Mouse (Mus musculus) heart, embryonic 14.5 days (tissue): ENCODE measurements at regions not wholly inside any gene's neighbourhood (a gene's known extent, or its start where the extent isn't known, plus 50 kb on each side); places are given as distances from the start of the nearest gene placed in this dataset.

Experiments used
- ATAC-seq: fragments of 200-750 bp; cut with Nextera tagmentation; 2 replicates; pipeline ENCODE4 v1.8.0; 2017; ENCODE audit warnings: low read depth, moderate TSS enrichment; ENCODE audit not compliant: insufficient number of reproducible peaks, insufficient read depth, low FRiP score
- H3K27ac ChIP-seq, 2 experiments: fragments of 200-500 bp in 1 of 2; fragments of 300-500 bp in 1 of 2; sonication (generic) in 1 of 2; replicated peaks in 1 of 2; 2 replicates each; pipeline ENCODE4 v1.5.1; 2012 to 2014; ENCODE audit warnings: low read depth in 2 of 2, low read length in 2 of 2, control low read depth in 1 of 2, mild to moderate bottlenecking in 1 of 2, mixed read lengths in 1 of 2; ENCODE audit not compliant: control insufficient read depth in 1 of 2, insufficient read depth in 1 of 2
- H3K27me3 ChIP-seq: fragments of 300-500 bp; sonication (generic); 2 replicates; pipeline ENCODE4 v1.6.1; 2014; ENCODE audit warnings: mild to moderate bottlenecking, low read length, control low read depth; ENCODE audit not compliant: control insufficient read depth, insufficient read depth
- H3K36me3 ChIP-seq: fragments of 300-500 bp; sonication (generic); 2 replicates; pipeline ENCODE4 v1.6.1; 2014; ENCODE audit warnings: mild to moderate bottlenecking, control low read depth, low read length, mixed read lengths; ENCODE audit not compliant: control insufficient read depth, insufficient read depth
- H3K4me1 ChIP-seq, 2 experiments: fragments of 200-500 bp in 1 of 2; fragments of 300-500 bp in 1 of 2; sonication (generic) in 1 of 2; 2 replicates each; pipeline ENCODE4 v1.6.1; 2012 to 2014; ENCODE audit warnings: low read length in 2 of 2, control low read depth in 1 of 2, mixed read lengths in 1 of 2; ENCODE audit not compliant: control insufficient read depth in 2 of 2, insufficient read depth in 2 of 2
- H3K4me2 ChIP-seq: fragments of 300-500 bp; sonication (generic); 2 replicates; pipeline ENCODE4 v1.6.1; 2014; ENCODE audit warnings: mild to moderate bottlenecking, low read length
- H3K4me3 ChIP-seq, 2 experiments: fragments of 200-500 bp in 1 of 2; fragments of 300-500 bp in 1 of 2; sonication (generic) in 1 of 2; 2 replicates each; pipeline ENCODE4 v1.5.1; 2012 to 2014; ENCODE audit warnings: low read length in 2 of 2, mild to moderate bottlenecking in 2 of 2, control low read depth in 1 of 2, low read depth in 1 of 2, moderate library complexity in 1 of 2; ENCODE audit not compliant: control insufficient read depth in 1 of 2, insufficient read depth in 1 of 2
- H3K9ac ChIP-seq: fragments of 300-500 bp; sonication (generic); 2 replicates; pipeline ENCODE4 v1.6.1; 2014; ENCODE audit warnings: mild to moderate bottlenecking, low read length
- H3K9me3 ChIP-seq: fragments of 300-500 bp; sonication (generic); 2 replicates; pipeline ENCODE4 v1.6.1; 2016; ENCODE audit warnings: low read length, control low read depth; ENCODE audit not compliant: control insufficient read depth
- WGBS: fragments of 180-500 bp; shearing (Covaris S2); extraction: QIAGEN DNeasy Blood & Tissue Kit; methylation state at CpG from one replicate; pipeline ENCODE4 v1.1.7; 2014; 5-methylcytosine and 5-hydroxymethylcytosine counted together

DNA sequence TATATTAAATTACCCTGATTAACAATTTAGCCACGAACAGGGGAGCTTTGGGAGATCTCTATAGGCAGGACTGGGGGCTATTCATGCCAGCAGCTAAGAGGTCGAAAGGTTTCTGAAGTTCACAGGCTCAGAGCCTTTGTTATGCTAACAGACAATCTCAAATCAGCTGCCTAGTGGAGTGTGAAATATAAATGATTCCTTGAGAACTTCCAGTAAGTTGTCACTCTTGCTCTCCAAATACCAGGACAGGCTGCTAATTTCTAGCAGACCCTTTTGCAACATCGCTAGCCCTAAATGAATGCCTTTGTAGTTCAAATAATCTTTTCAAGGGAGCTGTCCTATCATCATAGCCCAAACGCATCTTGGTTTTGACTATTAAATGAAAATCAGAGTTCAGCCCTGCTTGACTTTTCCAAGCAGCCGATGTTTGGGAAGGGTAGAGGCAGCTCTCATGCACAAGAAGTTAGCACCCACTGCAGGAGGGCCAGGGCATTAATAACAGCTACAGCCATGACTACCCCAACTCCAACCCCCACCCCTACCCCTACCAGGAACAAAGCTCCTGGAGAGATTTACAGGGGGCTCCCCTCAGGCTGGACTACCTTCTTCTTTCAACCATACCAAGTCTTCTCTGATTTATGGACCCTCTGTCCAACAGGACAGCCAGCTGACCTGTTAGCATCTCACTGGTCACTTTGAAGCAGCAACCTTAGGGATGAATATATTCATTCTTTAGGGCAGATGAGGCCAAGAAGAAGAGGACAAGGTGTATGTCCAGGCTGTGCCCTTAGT, 162.2 kb upstream of the Tmem161b start:
- Histone ChIP-seq H3K27ac (no peak overlapping the region), H3K9ac (no peak overlapping the region), H3K27me3 (no peaks in the 10 kb centered on the region), H3K36me3 (no peaks in the 10 kb centered on the region), H3K4me2 (no peak overlapping the region), H3K4me3 (no peak overlapping the region), H3K9me3 (no peaks in the 10 kb centered on the region), H3K4me1 (no peaks in the 10 kb centered on the region)
- WGBS = 31% methylated on average over 5 of the region's 5 CpGs
- ATAC-seq = no peak

DNA sequence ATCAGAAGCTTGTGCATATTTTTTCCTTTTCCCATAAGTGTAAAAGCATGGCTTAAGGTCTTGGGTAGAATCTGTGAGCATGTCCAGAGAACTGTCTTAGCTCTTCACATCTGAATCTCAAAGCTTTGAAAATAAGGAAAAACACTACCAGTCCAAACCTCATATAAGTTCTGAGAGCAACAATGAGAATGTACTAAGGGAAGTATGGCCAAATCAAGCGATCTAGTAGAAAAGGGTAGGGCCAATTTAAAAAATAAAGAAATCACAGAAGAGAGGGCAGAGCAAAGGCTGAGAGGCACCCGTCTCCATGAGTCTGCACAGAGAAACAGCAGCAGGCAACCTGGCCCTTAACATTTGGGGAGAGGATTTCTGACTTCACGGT, 161.7 kb upstream of the Tmem161b start:
- H3K9ac ChIP-seq = no peak overlapping the region
- H3K4me1 ChIP-seq = no peaks in the 10 kb centered on the region
- H3K4me2 ChIP-seq = no peak overlapping the region
- 74% methylated on average over 3 of the region's 3 CpGs for WGBS
- H3K4me3 ChIP-seq = no peak overlapping the region
- H3K36me3 ChIP-seq = no peaks in the 10 kb centered on the region
- ATAC-seq = no peak
- H3K27me3 ChIP-seq = no peaks in the 10 kb centered on the region
- H3K27ac ChIP-seq = no peak overlapping the region
- no peaks in the 10 kb centered on the region for H3K9me3 ChIP-seq

DNA sequence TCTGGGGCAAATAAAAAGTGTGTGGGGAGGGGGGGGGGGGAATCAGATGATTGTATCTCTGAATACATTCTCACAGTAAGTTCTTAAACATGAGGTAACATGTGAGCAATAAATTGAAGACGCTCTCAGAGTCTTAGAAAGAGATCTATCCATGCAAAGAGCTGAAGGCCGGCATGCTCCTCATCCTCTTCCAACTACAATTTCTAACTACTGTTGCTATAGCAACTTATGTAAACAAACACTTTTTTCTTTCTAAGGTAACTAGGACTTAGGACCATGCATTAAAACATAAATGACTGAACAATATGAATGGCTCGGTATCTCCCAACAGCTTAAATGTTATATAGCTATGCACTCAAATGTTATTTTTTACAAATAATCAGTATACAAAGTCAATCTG, 161.2 kb upstream of the Tmem161b start:
- Histone ChIP-seq H3K4me2 (no peak overlapping the region), H3K27me3 (no peaks in the 10 kb centered on the region), H3K9me3 (no peaks in the 10 kb centered on the region), H3K9ac (no peak overlapping the region), H3K36me3 (no peaks in the 10 kb centered on the region), H3K4me1 (no peaks in the 10 kb centered on the region), H3K4me3 (no peak overlapping the region), H3K27ac (no peak overlapping the region)
- no peak for ATAC-seq
- WGBS = 78% methylated on average over 3 of the region's 3 CpGs

DNA sequence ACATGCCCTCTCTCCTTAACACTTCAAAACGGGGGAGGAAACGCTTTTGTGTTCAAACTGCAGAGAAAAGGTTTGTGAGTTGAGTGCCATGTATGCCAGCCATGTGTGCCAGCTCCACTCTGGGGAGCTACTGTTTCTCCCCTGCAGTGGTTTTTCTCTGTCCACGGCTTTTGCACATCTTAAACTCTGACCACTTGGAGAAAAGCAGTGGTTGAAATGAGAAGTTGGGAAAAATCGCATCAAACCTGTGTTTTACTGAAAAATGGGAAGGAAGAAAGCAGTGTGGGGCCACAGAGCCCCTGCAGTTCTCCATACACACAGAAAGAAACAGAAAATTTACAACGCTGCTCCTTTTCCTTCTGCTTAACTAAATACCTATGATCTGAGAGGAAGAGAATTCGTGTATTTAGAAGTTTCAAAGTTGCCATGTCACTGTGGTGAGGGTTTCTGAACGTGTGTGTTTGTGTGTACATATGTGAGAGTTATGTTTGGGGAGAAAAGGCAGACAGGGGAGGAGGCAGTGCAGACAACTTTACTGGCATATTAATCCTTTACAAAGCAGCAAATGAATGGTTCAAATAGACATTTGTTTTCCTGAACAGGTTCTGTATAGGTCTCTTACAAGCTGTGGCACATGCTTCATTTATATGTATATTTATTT, 160.1 kb upstream of the Tmem161b start:
- Histone ChIP-seq H3K4me1 (no peaks in the 10 kb centered on the region), H3K36me3 (no peaks in the 10 kb centered on the region), H3K27me3 (no peaks in the 10 kb centered on the region), H3K4me3 (no peak overlapping the region), H3K9ac (no peak overlapping the region), H3K27ac (no peak overlapping the region), H3K4me2 (no peak overlapping the region), H3K9me3 (no peaks in the 10 kb centered on the region)
- WGBS = 51% methylated on average over 7 of the region's 7 CpGs
- no peak for ATAC-seq

DNA sequence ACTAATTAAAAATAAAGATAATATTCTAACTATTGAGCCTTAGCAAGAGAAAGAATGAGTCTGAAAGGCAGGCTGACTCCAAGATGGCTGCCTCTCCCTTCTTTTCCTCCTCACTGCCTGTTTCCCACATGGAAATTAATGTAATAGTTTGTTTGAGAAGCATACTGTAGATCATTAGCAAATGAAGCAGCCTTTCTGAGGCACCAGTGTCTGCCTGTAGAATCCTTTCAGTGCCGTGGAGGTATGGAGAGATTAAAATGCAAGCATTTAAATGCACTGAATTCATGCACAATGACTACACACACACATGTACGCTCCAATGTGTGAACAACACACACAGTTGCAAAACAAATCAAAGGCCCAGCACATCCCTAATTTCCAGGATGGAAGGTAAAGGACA, 159.5 kb upstream of the Tmem161b start:
- no peak overlapping the region for H3K4me3 ChIP-seq
- no peak overlapping the region for H3K4me2 ChIP-seq
- H3K4me1 ChIP-seq = no peaks in the 10 kb centered on the region
- no peak for ATAC-seq
- no peak overlapping the region for H3K27ac ChIP-seq
- 85% methylated on average over 2 of the region's 2 CpGs for WGBS
- no peaks in the 10 kb centered on the region for H3K27me3 ChIP-seq
- no peaks in the 10 kb centered on the region for H3K36me3 ChIP-seq
- H3K9me3 ChIP-seq = no peaks in the 10 kb centered on the region
- H3K9ac ChIP-seq = no peak overlapping the region

DNA sequence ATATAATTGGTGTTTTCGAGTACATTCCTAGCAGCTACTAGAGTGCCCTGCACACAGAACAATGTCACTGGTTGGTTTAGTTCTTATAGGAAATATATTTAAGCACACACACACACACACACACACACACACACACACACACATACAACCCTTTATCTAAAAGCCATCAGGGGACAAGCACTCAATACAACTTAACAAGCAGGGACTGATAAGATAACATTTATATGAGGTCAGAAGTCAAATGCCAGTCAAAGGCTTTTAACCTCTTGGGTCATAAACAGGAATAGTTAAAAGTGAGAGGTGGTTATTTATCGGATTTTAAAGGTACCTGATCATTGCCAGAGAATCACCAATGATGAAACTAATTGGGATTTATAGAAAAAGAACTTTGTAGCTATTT, 158.7 kb upstream of the Tmem161b start:
- Histone ChIP-seq H3K4me3 (no peak overlapping the region), H3K9me3 (no peaks in the 10 kb centered on the region), H3K4me2 (no peak overlapping the region), H3K9ac (no peak overlapping the region), H3K27me3 (no peaks in the 10 kb centered on the region), H3K4me1 (no peaks in the 10 kb centered on the region), H3K27ac (no peak overlapping the region), H3K36me3 (no peaks in the 10 kb centered on the region)
- WGBS = 55% methylated on average over 2 of the region's 2 CpGs
- no peak for ATAC-seq

DNA sequence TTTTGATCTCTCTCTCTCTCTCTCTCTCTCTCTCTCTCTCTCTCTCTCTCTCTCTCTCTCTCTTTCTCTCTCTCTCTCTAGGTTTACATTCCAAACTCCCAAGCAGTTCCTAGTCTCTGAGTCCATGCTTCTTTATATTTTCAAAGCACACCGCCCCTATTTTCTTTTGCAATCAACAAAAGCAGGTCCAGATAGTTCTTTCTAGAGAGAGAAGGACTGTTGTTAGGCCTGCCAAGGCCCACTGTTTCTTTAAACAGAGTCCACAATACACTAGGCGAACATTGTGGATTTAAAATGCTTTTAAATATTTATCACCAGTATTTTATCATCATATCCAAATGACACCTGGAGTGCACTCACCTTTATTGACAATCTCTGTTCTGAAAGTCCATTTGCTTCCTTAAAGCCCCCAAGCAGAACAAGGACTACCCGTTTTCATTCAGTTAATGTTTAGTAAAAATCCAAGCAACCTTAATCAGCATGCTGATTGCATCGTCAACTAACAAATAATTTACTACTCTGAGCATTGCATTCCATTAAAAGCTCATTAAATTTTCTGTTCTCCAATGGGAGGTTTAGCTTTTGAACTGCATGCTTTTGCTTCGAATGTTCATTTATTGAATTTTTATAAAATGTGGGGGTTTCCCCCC, 157.7 kb upstream of the Tmem161b start:
- H3K9me3 ChIP-seq = no peaks in the 10 kb centered on the region

More for the DNA sequence above, 157.7 kb upstream of the Tmem161b start:
- Histone ChIP-seq H3K9ac (no peak overlapping the region), H3K27ac (no peak overlapping the region), H3K27me3 (no peaks in the 10 kb centered on the region), H3K4me3 (no peak overlapping the region), H3K36me3 (no peaks in the 10 kb centered on the region), H3K4me2 (no peak overlapping the region), H3K4me1 (no peaks in the 10 kb centered on the region)
- 67% methylated on average over 5 of the region's 5 CpGs for WGBS
- no peak for ATAC-seq
